Mouse (Mus musculus): ENCODE results near the gene Muc1.

DNA sequence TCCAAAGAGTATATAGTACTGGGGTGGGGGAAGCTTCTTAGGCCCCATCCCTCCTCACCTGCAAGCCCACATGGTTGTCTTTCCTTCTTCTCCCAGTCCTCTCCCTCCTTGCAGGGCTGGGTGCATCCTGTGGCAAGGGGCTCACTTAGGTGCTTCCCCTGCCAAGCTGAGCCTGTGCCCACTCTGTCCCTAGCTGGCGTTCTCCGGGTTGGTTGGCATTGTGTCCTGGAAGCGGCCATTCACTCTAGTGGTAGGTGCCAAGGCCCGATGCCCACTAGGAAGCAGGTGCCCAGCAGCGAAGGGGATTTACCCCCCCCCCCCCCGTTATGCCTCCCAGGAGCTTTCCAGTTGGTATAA, 44.9 kb upstream of the Muc1 start:
- no peak for TF ChIP-seq CTCF (conservative IDR thresholded peaks at IDR 0.05 in 1 of 2, IDR thresholded peaks at IDR 0.05 in 1 of 2; ENCODE audit: low read depth in 2 of 2, low read length in 2 of 2)
- no peak for TF ChIP-seq ZKSCAN1 (IDR thresholded peaks at IDR 0.05; ENCODE audit: borderline replicate concordance, low read depth, low read length)
- no peak for TF ChIP-seq CHD2 (IDR thresholded peaks at IDR 0.05; ENCODE audit: low read length)
- no peak for TF ChIP-seq MAFK (IDR thresholded peaks at IDR 0.05; ENCODE audit: insufficient replicate concordance, low read length)
- no peak for TF ChIP-seq ELF1 (IDR thresholded peaks at IDR 0.05; ENCODE audit: low read depth, low read length)
- TF ChIP-seq MAX (IDR thresholded peaks at IDR 0.05; ENCODE audit: low read length): no peak
- no peak for TF ChIP-seq MYC (IDR thresholded peaks at IDR 0.05; ENCODE audit: low read depth, low read length)
- TF ChIP-seq TBP (conservative IDR thresholded peaks at IDR 0.05; ENCODE audit: low read depth, low read length): no peak
- TF ChIP-seq HCFC1 (IDR thresholded peaks at IDR 0.05; ENCODE audit: low read depth, low read length): no peak
- no peak for TF ChIP-seq USF2 (conservative IDR thresholded peaks at IDR 0.05; ENCODE audit: low read depth, low read length)
- TF ChIP-seq TCF12 (IDR thresholded peaks at IDR 0.05; ENCODE audit: low read depth, low read length): no peak
- TF ChIP-seq MXI1 (IDR thresholded peaks at IDR 0.05; ENCODE audit: low read depth, low read length): no peak
- TF ChIP-seq ZMIZ1 (IDR thresholded peaks at IDR 0.05; ENCODE audit: low read depth, low read length): no peak
